Mouse (Mus musculus): ENCODE measurements around the gene Gins1.
"Not testable (repeated sequence)": the region's sequence is repeated elsewhere in the genome, so short reads cannot be mapped to it uniquely, and the experiment has no call there.

GRCm38 (mm10) chr2:150908881-150909280, 3.7 kb downstream of the Gins1 start:
- not testable (repeated sequence) for TF ChIP-seq CTCF (conservative IDR thresholded peaks at IDR 0.05; ENCODE audit: low read length); POU5F1 (IDR thresholded peaks at IDR 0.05; ENCODE audit: borderline replicate concordance, low read length); NANOG (IDR thresholded peaks at IDR 0.05; ENCODE audit: borderline replicate concordance, low read length)

Measured in E14TG2a.4 (cell line).